Mouse (Mus musculus) frontal cortex, adult (tissue): ENCODE measurements around the gene Slc2a1.

Source experiments
- ATAC-seq: cut with Nextera tagmentation; 2 replicates; pipeline ENCODE4 v1.9.2; 2017; ENCODE audit warnings: mild to moderate bottlenecking, moderate library complexity, mixed read lengths; ENCODE audit not compliant: low TSS enrichment

The Slc2a1 gene

GRCm38 (mm10) chr4:119098216-119099210, 10.0 kb upstream of the Slc2a1 start:
- ATAC-seq, result peak; percentile 83

DNA sequence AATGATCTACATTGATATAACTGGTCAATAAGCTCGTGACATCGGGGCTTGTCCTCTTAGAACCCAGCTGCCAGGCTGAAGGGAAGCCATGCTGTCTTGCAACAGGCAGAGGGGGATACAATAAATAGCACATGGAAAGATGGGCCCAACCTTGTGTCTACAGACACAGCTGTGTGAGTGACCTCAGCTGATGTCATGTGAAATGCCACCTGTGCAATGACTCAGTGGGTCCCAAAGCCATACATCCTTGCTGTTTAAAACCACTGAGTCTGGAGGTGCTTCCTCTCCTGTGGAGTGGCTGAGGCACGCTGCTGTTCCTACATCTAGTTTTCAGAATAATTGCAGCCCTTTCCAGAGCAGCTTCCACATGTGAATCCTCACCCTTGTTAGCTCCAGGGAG, 7.1 kb upstream of the Slc2a1 start:
- ATAC-seq, result no peak

DNA sequence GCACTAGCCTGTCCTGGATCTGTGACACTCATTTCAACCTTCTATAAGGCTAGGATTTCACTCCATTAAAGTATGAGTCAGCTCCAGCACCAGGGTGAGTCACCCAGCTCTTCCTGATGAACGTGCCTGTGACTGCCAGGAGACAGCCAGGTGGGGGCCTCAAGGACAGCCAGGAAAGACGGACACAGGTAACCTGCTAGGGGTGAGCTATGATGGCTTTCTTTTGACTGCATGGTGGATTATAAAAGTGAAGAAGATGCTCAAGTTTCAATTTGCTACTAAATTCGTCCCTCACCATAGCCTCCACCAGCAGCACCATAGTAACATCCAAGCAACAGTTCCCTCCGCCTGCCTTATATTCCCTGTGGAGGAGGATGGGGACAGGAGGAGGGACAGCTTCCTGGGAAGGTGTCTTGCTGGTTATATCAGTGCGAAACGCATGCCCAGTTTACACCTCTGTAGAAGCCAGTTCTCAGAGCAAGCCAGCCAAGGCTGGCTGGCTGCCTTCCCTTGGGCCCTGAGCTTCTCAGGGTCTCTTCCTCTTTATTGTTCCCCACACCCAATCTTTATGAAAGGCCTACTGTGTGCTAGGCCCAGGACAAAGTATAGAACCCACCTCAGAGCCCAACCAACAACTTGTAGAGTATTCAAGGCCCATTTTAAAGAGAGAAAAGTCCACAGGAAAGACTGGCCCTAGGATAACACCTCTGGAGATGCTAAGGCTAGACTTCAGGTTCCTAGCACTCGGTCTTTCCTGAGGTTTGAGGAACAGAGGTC, 6.0 kb upstream of the Slc2a1 start:
- peak; percentile 76 for ATAC-seq

GRCm38 (mm10) chr4:119104847-119105246, 3.7 kb upstream of the Slc2a1 start:
- ATAC-seq, result no peak

DNA sequence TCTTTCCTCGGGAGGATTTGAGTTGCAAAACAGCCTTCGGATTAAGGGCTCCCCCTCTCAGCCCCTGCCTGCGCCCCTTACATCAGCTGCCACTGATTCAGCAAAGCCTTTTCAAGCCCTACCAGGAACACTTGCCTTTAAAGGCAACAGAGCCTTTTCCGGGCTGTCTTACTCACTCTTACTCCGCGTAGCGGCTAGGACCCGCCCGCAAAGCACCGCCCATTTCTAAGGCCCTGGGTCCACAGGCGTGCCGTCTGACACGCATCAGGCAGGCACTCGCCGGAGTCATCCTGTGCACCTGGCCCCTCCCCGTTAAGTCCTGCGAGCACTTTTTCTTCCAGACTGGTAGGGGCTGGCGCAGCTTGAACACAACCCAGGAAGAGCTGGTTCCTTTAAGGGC, 2.8 kb upstream of the Slc2a1 start:
- peak; percentile 40 for ATAC-seq

GRCm38 (mm10) chr4:119107867-119108266, 644 bp upstream of the Slc2a1 start:
- no peak for ATAC-seq

DNA sequence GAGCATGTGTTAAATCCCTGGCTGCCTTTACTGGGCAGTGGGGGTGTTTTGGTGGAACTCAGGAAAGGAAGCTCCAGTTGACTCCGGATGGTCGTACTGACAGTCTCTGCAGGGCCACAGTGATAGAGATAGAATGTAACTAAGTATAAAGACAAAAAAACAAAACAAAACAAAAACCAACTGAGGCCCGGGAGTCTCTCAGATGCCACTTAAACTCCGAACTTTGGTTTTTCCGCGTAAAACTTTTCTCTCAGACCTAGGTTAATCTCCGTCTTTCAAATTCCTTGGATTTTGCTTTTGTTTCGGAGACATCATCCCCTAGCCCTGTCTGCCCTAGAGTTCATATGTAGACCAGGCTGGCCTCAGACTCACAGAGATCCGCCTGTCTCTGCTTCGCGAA, 1.1 kb downstream of the Slc2a1 start:
- ATAC-seq, result no peak

DNA sequence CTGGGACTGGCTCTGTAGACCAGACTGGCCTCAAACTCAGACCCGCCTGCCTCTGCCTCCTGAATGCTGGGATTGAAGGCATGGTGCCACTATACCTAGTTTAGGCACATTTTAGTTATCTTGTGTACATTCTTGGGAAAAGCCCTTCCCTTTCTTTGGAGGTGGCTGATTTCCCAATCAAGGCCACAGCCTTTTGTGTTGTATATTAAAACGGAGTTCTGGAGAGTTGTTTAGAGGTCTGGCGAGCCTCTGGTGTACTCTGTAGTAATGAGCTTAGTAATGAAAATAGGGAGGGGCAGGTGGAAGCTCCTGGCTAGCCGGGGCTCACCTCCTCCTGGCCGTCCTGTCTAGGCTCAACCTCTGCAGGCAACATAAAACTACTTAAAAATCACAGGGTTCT, 2.0 kb downstream of the Slc2a1 start:
- no peak for ATAC-seq

GRCm38 (mm10) chr4:119111410-119111809, 2.9 kb downstream of the Slc2a1 start:
- ATAC-seq, result no peak

DNA sequence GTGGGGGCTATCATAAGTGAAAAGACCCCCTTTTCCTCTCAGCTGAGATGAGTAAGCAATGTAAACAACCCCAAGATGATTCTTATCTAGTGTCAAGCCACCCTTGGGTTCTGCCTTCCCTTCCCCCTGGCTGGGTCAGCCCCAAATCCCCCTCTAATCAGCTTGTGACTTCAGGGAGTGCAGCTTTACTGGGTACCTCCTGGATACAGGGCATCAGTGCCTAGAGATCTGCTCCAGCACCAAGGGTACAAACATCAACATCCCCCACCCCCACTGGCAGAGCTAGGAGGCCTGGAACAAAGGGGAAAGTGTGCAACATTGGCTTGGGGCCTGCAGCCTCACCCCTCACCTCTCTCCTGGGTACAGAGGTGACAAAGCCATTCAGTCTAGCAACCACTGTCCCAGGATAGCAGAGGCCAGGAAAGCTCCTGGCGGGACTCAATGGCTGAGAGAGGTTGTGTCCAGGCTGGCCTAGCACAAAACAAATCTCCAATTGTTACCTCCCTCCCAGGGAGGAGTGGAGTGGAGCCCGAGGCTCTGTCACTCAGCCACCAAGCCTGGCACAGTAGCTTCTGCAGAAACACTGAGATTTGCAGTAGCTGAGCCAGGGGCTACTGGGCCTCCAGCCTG, 3.9 kb downstream of the Slc2a1 start:
- 0 out of 2 replicates have a peak, but pooled peaks have one; percentile 13 for ATAC-seq

- ATAC-seq, result no peak
These were observed 7.1 kb downstream of the Slc2a1 start for GRCm38 (mm10) chr4:119115611-119116070.

- ATAC-seq, result no peak
These were observed 7.8 kb downstream of the Slc2a1 start for GRCm38 (mm10) chr4:119116336-119116735.

- ATAC-seq, result no peak
These were observed 9.1 kb downstream of the Slc2a1 start for GRCm38 (mm10) chr4:119117571-119117970.

DNA sequence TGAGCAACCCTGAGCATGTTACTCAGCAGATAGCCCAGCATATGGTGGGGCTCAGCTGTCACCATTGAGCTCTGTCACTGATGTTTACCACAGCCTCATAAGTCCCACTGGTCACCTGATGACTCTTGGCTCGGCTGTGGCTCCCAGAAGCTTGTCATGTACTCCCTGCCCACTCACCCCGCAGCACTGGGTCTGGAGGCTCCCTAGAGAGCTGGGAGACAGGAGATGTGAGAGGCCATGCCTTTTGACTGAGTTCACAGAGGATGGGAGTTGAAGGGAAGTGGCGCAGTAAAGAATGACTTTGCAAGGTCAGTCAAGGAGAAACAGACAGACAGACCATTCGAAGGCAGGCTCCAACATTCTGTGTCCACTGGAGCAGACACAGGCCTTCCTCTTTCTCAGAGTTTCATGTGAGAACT, 10.2 kb downstream of the Slc2a1 start:
- ATAC-seq, result no peak

DNA sequence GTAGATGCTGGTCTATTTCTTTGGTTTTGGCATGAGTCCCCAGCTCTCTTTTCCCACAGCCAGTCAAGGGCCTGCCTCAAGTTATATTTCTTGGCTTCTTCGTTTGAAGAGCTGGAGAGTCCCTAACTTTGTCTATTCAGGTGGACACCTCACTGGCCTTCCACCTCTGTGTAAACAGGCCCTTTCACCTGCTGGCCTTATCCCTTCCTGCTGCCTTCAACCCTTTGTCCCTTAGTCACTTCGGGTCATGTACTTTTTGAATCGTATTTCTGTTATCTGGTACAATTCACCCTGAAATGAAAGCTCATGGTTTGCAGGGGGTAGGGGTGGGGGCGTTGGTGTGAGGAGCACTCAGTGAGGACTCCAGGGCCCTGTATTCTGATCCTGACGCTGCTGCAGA, 10.8 kb downstream of the Slc2a1 start:
- no peak for ATAC-seq

GRCm38 (mm10) chr4:119120095-119120494, 11.6 kb downstream of the Slc2a1 start:
- ATAC-seq, result no peak

- ATAC-seq, result peak; percentile 56
These were observed 12.7 kb downstream of the Slc2a1 start for GRCm38 (mm10) chr4:119121249-119121648.

GRCm38 (mm10) chr4:119124771-119125273, 16.3 kb downstream of the Slc2a1 start:
- no peak for ATAC-seq

- peak; percentile 60; the same call in 1 of the 2 replicates for ATAC-seq
These were observed 17.2 kb downstream of the Slc2a1 start for GRCm38 (mm10) chr4:119125577-119126270.

- no peak for ATAC-seq
These were observed 18.7 kb downstream of the Slc2a1 start for GRCm38 (mm10) chr4:119127229-119127628.

- ATAC-seq, result no peak
These were observed 20.0 kb downstream of the Slc2a1 start for GRCm38 (mm10) chr4:119128547-119128946.
